10 mouse cellular contexts compared by ENCODE assay signal in the genomic region with DNA sequence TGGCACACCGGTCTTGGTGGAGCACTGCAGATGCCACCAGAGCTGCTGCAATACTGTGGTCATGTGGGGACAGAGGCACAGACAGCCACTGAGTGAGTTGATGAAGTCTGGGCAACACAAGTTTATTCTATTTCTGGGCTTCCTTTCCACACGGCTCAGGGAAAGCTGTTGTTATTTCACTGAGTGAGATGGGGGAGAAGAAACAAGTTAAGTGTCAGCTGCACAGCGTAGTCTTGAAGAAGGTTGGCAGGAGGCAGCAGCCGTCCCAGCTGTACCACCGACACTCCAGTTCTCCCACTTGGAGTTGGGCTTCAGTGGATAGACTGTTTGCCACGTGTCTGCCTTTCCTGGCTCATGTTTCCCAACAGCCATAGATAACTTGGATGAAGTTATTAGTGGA.
DNase-seq lines count a peak whose midpoint lies in the region; ATAC-seq and TF ChIP-seq lines count a peak whose summit lies in the region.
"Had no signal": no experiment of that assay in that cellular context is flagged by ENCODE, and none has a peak within 500 bp of the region (broad histone marks: within the 10 kb centered on the region; RNA-seq: fewer than 3 reads in every experiment).

No protein-coding gene starts in this region.

- no peak overlapping the region for H3K4me2 ChIP-seq in hindbrain, embryonic 15.5 days
- no peak overlapping the region for H3K4me2 ChIP-seq in embryonic facial prominence, embryonic 14.5 days (ENCODE audit: low read depth, low read length)
- no peak overlapping the region for H3K4me2 ChIP-seq in heart, postnatal 0 days (ENCODE audit: low read depth, low read length)
- H3K4me2 ChIP-seq: embryonic facial prominence, embryonic 15.5 days had no signal

- no peak for TF ChIP-seq EP300 in heart, postnatal 0 days (IDR thresholded peaks at IDR 0.05; ENCODE audit: low read depth)

- H3K9me3 ChIP-seq in hindbrain, embryonic 15.5 days: no peaks in the 10 kb centered on the region
- H3K9me3 ChIP-seq in hindbrain, embryonic 10.5 days: no peaks in the 10 kb centered on the region
- no peaks in the 10 kb centered on the region for H3K9me3 ChIP-seq in embryonic facial prominence, embryonic 14.5 days (ENCODE audit: control insufficient read depth, low read length)
- no peaks in the 10 kb centered on the region for H3K9me3 ChIP-seq in heart, postnatal 0 days (replicated peaks; ENCODE audit: control insufficient read depth, low read length)
- H3K9me3 ChIP-seq: embryonic facial prominence, embryonic 15.5 days had no signal

- ATAC-seq in hindbrain, embryonic 15.5 days (ENCODE audit: low FRiP score, low read depth): 0 out of 2 replicates have a peak, but pooled peaks have one; percentile 32
- no peak for ATAC-seq in embryonic facial prominence, embryonic 14.5 days (ENCODE audit: low read depth)
- ATAC-seq in heart, postnatal 0 days (ENCODE audit: insufficient read depth, low read depth): no peak; the same call in none of the 2 replicates

- DNase-seq in hindbrain, embryonic 10.5 days (ENCODE audit: low spot score): no peak
- peak; percentile 36 for DNase-seq in embryonic facial prominence, embryonic 14.5 days (ENCODE audit: low spot score)
- DNase-seq in heart, postnatal 0 days (ENCODE audit: low spot score): peak; percentile 19
- DNase-seq in right cerebral cortex, adult 18-20 months: peak; percentile 87
- no peak for DNase-seq in gastrocnemius, postnatal 4 days (ENCODE audit: low spot score in 2 of 2)
- DNase-seq in thymus, postnatal 36 days: no peak
- DNase-seq in spleen, postnatal 14 days (ENCODE audit: low spot score in 2 of 2): no peak
- DNase-seq: kidney, postnatal 4 days had no signal

- no peak overlapping the region for H3K9ac ChIP-seq in hindbrain, embryonic 15.5 days
- H3K9ac ChIP-seq in embryonic facial prominence, embryonic 14.5 days (ENCODE audit: low read depth, low read length): no peak overlapping the region
- no peak overlapping the region for H3K9ac ChIP-seq in heart, postnatal 0 days (replicated peaks; ENCODE audit: low read depth, low read length)
- H3K9ac ChIP-seq: embryonic facial prominence, embryonic 15.5 days had no signal

- WGBS in hindbrain, embryonic 15.5 days: 67% methylated on average over 6 of the region's 6 CpGs
- WGBS in hindbrain, embryonic 10.5 days: 86% methylated on average over 6 of the region's 6 CpGs
- WGBS in embryonic facial prominence, embryonic 14.5 days: 59% methylated on average over 6 of the region's 6 CpGs
- 17% methylated on average over 6 of the region's 6 CpGs for WGBS in heart, postnatal 0 days

- no peaks in the 10 kb centered on the region for H3K36me3 ChIP-seq in hindbrain, embryonic 15.5 days
- H3K36me3 ChIP-seq in hindbrain, embryonic 10.5 days: no peaks in the 10 kb centered on the region
- H3K36me3 ChIP-seq in embryonic facial prominence, embryonic 14.5 days (ENCODE audit: control insufficient read depth, insufficient read depth, low read length): no peaks in the 10 kb centered on the region
- H3K36me3 ChIP-seq in heart, postnatal 0 days (replicated peaks; ENCODE audit: control insufficient read depth, insufficient read depth, low read length): no peaks in the 10 kb centered on the region
- H3K36me3 ChIP-seq: embryonic facial prominence, embryonic 15.5 days had no signal

- no peak overlapping the region for H3K4me3 ChIP-seq in hindbrain, embryonic 15.5 days
- no peak overlapping the region for H3K4me3 ChIP-seq in hindbrain, embryonic 10.5 days
- H3K4me3 ChIP-seq in embryonic facial prominence, embryonic 14.5 days (ENCODE audit: low read depth, low read length): no peak overlapping the region
- no peak overlapping the region for H3K4me3 ChIP-seq in heart, postnatal 0 days (ENCODE audit: low read depth, low read length)
- H3K4me3 ChIP-seq: embryonic facial prominence, embryonic 15.5 days had no signal

- H3K27ac ChIP-seq in hindbrain, embryonic 15.5 days (replicated peaks): no peak overlapping the region
- no peak overlapping the region for H3K27ac ChIP-seq in hindbrain, embryonic 10.5 days
- H3K27ac ChIP-seq in embryonic facial prominence, embryonic 14.5 days (replicated peaks; ENCODE audit: low read depth, low read length): no peak overlapping the region
- 0 out of 2 replicates have a peak overlapping the region, but pooled peaks have one; percentile 22 for H3K27ac ChIP-seq in heart, postnatal 0 days (ENCODE audit: low read depth)
- H3K27ac ChIP-seq: embryonic facial prominence, embryonic 15.5 days had no signal

- no peak for TF ChIP-seq CTCF in heart, postnatal 0 days (IDR thresholded peaks at IDR 0.05; ENCODE audit: low read depth)

- peaks cover 36% of the 10 kb centered on the region for H3K4me1 ChIP-seq in hindbrain, embryonic 15.5 days (replicated peaks)
- peaks cover 38% of the 10 kb centered on the region for H3K4me1 ChIP-seq in hindbrain, embryonic 10.5 days (replicated peaks)
- peaks cover 22% of the 10 kb centered on the region for H3K4me1 ChIP-seq in embryonic facial prominence, embryonic 14.5 days (ENCODE audit: control insufficient read depth, insufficient read depth, low read length)
- H3K4me1 ChIP-seq in heart, postnatal 0 days (ENCODE audit: control insufficient read depth, insufficient read depth): peaks cover 16% of the 10 kb centered on the region

- H3K27me3 ChIP-seq in hindbrain, embryonic 15.5 days: no peaks in the 10 kb centered on the region
- no peaks in the 10 kb centered on the region for H3K27me3 ChIP-seq in hindbrain, embryonic 10.5 days (ENCODE audit: insufficient read depth, poor library complexity, severe bottlenecking)
- H3K27me3 ChIP-seq in embryonic facial prominence, embryonic 14.5 days (replicated peaks; ENCODE audit: control insufficient read depth, insufficient read depth, low read length): no peaks in the 10 kb centered on the region
- H3K27me3 ChIP-seq in heart, postnatal 0 days (ENCODE audit: control insufficient read depth, insufficient read depth, low read length): no peaks in the 10 kb centered on the region
- H3K27me3 ChIP-seq: embryonic facial prominence, embryonic 15.5 days had no signal

Comparison
In these comparisons a context has a peak if more than half of its experiments do, and no peak if none do; other contexts are left out.
1. DNase-seq: peak in embryonic facial prominence, embryonic 14.5 days (single experiment), heart, postnatal 0 days (single experiment) and right cerebral cortex, adult 18-20 months (single experiment); none in hindbrain, embryonic 10.5 days (single experiment), gastrocnemius, postnatal 4 days (0 of 2), thymus, postnatal 36 days (0 of 2) and spleen, postnatal 14 days (0 of 2).